Mouse (Mus musculus) liver, adult 2 months (tissue): ENCODE measurements at regions not wholly inside any gene's neighbourhood (a gene's known extent, or its start where the extent isn't known, plus 50 kb on each side); places are given as distances from the start of the nearest gene placed in this dataset.

Experiments
- CTCF ChIP-seq: fragments of 200-500 bp; IDR thresholded peaks from 2 replicates; pipeline ENCODE4 v1.5.1; 2011; ENCODE audit warnings: low read depth, low read length, control low read depth
- POLR2A ChIP-seq: fragments of 200-500 bp; IDR thresholded peaks from 2 replicates; pipeline ENCODE4 v1.6.1; 2011; ENCODE audit warnings: low read length, control low read depth; ENCODE audit not compliant: insufficient read depth; ENCODE audit errors: extremely low read depth

DNA sequence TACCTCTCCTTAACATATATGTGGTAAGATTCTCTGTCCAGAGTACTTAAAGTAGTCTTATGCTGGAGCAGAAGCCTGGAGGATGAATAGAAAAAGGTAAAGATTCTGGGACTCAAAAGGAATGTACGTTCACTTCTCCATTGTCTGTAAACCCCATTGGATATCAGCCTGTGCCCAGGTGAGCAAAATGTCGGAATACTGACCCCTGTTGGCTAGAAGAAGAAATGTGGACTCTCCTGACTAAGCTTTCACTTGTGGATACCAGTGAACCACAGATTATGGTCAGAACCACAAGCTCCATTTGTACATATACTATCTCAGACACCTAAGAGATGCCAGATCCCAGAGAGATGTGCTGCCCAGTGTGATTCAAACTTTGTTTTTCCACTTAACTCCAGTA is 558.5 kb downstream of the Plxdc2 start:
- TF ChIP-seq CTCF (no peak), POLR2A (no peak)
